ENCODE assay signal across 18 mouse cellular contexts in genomic region chr1:39280391-39280790, GRCm38 (mm10).
A peak's percentile ranks its signal among the peaks of the same experiment; 100 is the strongest.
DNase-seq lines count a peak whose midpoint lies in the region; ATAC-seq lines count a peak whose summit lies in the region.
"Had no signal": no experiment of that assay in that cellular context is flagged by ENCODE, and none has a peak within 500 bp of the region (broad histone marks: within the 10 kb centered on the region; RNA-seq: fewer than 3 reads in every experiment).

No protein-coding gene starts in this region.

- 36% methylated on average over 7 of the region's 7 CpGs for whole genome bisulfite sequencing in heart, embryonic 15.5 days
- 90% methylated on average over 7 of the region's 7 CpGs for WGBS in hindbrain, embryonic 13.5 days

- H3K27me3 ChIP-seq in heart, embryonic 15.5 days, result no peaks in the 10 kb centered on the region
- no peaks in the 10 kb centered on the region for H3K27me3 ChIP-seq in hindbrain, embryonic 13.5 days
- H3K27me3 ChIP-seq: forebrain, embryonic 13.5 days had no signal

- no peak overlapping the region for H3K4me3 ChIP-seq in heart, embryonic 15.5 days
- H3K4me3 ChIP-seq in hindbrain, embryonic 13.5 days, result no peak overlapping the region
- H3K4me3 ChIP-seq: forebrain, embryonic 13.5 days; heart, embryonic 13.5 days had no signal

- no peaks in the 10 kb centered on the region for H3K36me3 ChIP-seq in heart, embryonic 15.5 days
- no peaks in the 10 kb centered on the region for H3K36me3 ChIP-seq in hindbrain, embryonic 13.5 days
- H3K36me3 ChIP-seq: heart, embryonic 13.5 days had no signal

- DNase-seq in cerebellum, postnatal 4 days (ENCODE audit: low spot score in 2 of 2), result no peak
- DNase-seq in brain, adult 2 months (ENCODE audit: low read depth, low spot score), result peak; percentile 68
- peak; percentile 60 for DNase-seq in cerebellum, adult 9-11 months
- DNase-seq in layer of hippocampus, postnatal 25 days (ENCODE audit: extremely low spot score in 1 of 2, low spot score in 1 of 2), result no peak
- no peak for DNase-seq in right cerebral cortex, adult 2 months (ENCODE audit: low spot score in 2 of 2)
- DNase-seq: adrenal gland, postnatal 14 days; gastrocnemius, postnatal 10 days; kidney, adult 8-10 months; kidney, postnatal 14 days; lung, embryonic 14.5 days; right cerebral cortex, postnatal 4 days had no signal

- no peak overlapping the region for H3K9ac ChIP-seq in heart, embryonic 15.5 days
- no peak overlapping the region for H3K9ac ChIP-seq in hindbrain, embryonic 13.5 days
- H3K9ac ChIP-seq: forebrain, embryonic 13.5 days; heart, embryonic 13.5 days; hindbrain, embryonic 14.5 days; lung, embryonic 14.5 days had no signal

- no peaks in the 10 kb centered on the region for H3K9me3 ChIP-seq in heart, embryonic 15.5 days (replicated peaks)
- H3K9me3 ChIP-seq in hindbrain, embryonic 13.5 days, result no peaks in the 10 kb centered on the region
- H3K9me3 ChIP-seq: heart, embryonic 13.5 days had no signal

- peak overlapping the region; percentile 22; the same call in 1 of the 2 replicates for H3K4me2 ChIP-seq in heart, embryonic 15.5 days
- H3K4me2 ChIP-seq in hindbrain, embryonic 13.5 days, result no peak overlapping the region
- H3K4me2 ChIP-seq: forebrain, embryonic 13.5 days; hindbrain, embryonic 14.5 days; liver, embryonic 11.5 days; lung, embryonic 14.5 days had no signal

- ATAC-seq in cerebellum, adult (ENCODE audit: insufficient number of reproducible peaks, low FRiP score, low TSS enrichment), result peak; percentile 64
- ATAC-seq in heart, embryonic 15.5 days (replicated peaks; ENCODE audit: insufficient number of reproducible peaks, insufficient read depth, low FRiP score, low read depth), result no peak
- no peak for ATAC-seq in hindbrain, embryonic 13.5 days (ENCODE audit: low FRiP score)
- ATAC-seq: forebrain, embryonic 13.5 days had no signal

- H3K27ac ChIP-seq in heart, embryonic 15.5 days, result peak overlapping the region; percentile 68; the same call in 1 of the 2 replicates
- H3K27ac ChIP-seq in hindbrain, embryonic 13.5 days, result no peak overlapping the region
- H3K27ac ChIP-seq: forebrain, embryonic 13.5 days; heart, embryonic 13.5 days; hindbrain, embryonic 14.5 days had no signal

- peaks cover 27% of the 10 kb centered on the region for H3K4me1 ChIP-seq in heart, embryonic 15.5 days (replicated peaks)
- H3K4me1 ChIP-seq in hindbrain, embryonic 13.5 days (replicated peaks), result peaks cover 5% of the 10 kb centered on the region; the same call in 1 of the 2 replicates

Comparison
In these comparisons a context has a peak if more than half of its experiments do, and no peak if none do; other contexts are left out.
1. DNase-seq: peak in brain, adult 2 months (single experiment) and cerebellum, adult 9-11 months (single experiment); none in cerebellum, postnatal 4 days (0 of 2), layer of hippocampus, postnatal 25 days (0 of 2) and right cerebral cortex, adult 2 months (0 of 2).